Mouse (Mus musculus) large intestine, adult 2 months (tissue): ENCODE data around the gene Chid1. TPM values are rescaled to one million over a fixed set of nuclear protein-coding genes. Genes with fewer than 3 reads are reported as not detected.

Source experiments
- DNase-seq: peaks from one replicate; pipeline ENCODE4 v3.0.0-alpha.2; 2012; ENCODE audit warnings: low read depth, low spot score
- WGBS: fragments of 180-500 bp; shearing (Covaris S2); methylation state at CpG from one replicate; pipeline ENCODE4 v1.1.7; 2018; 5-methylcytosine and 5-hydroxymethylcytosine counted together
- polyA plus RNA-seq: library from polyadenylated mRNA; depleted of rRNA; stranded (reverse); fragments of >200 nt; gene quantifications from 2 replicates; pipeline ENCODE4 v1.2.3, GENCODE M21; 2012; rRNA removed

Chid1 gene
- 31.5 and 37.0 TPM in 2 replicates for polyA plus RNA-seq

- under 1% methylated on average over 46 of the region's 46 CpGs for WGBS
- peak; percentile 97 for DNase-seq
Observed at GRCm38 (mm10) chr7:141539556-141540311, at the start of gene Chid1. Gene Chid1, minus strand, starts transcription at chr7:141539857.

GRCm38 (mm10) chr7:141588890-141589289 lies 49.2 kb upstream of the Chid1 start:
- no peak for DNase-seq
- 74% methylated on average over 6 of the region's 6 CpGs for WGBS

GRCm38 (mm10) chr7:141585881-141586280 lies 46.2 kb upstream of the Chid1 start:
- 90% methylated on average over 1 of the region's 1 CpGs for WGBS
- DNase-seq = no peak

GRCm38 (mm10) chr7:141585288-141585687 lies 45.6 kb upstream of the Chid1 start:
- DNase-seq = no peak
- WGBS = 71% methylated on average over 4 of the region's 4 CpGs

GRCm38 (mm10) chr7:141584048-141584841 lies 44.6 kb upstream of the Chid1 start:
- DNase-seq = no peak
- 91% methylated on average over 5 of the region's 5 CpGs for WGBS

- no peak for DNase-seq
- 32% methylated on average over 7 of the region's 7 CpGs for WGBS
Observed at GRCm38 (mm10) chr7:141581323-141581722, 41.7 kb upstream of the Chid1 start.

- DNase-seq = no peak
- WGBS = 82% methylated on average over 2 of the region's 2 CpGs
Observed at GRCm38 (mm10) chr7:141578943-141579342, 39.3 kb upstream of the Chid1 start.

- WGBS = 98% methylated on average over 1 of the region's 1 CpGs
- no peak for DNase-seq
Observed at GRCm38 (mm10) chr7:141578511-141578910, 38.9 kb upstream of the Chid1 start.

GRCm38 (mm10) chr7:141577801-141578200 lies 38.1 kb upstream of the Chid1 start:
- DNase-seq = no peak
- WGBS = 49% methylated on average over 3 of the region's 3 CpGs

- 77% methylated on average over 3 of the region's 3 CpGs for WGBS
- no peak for DNase-seq
Observed at GRCm38 (mm10) chr7:141575481-141575880, 35.8 kb upstream of the Chid1 start.

- no peak for DNase-seq
Observed at GRCm38 (mm10) chr7:141574041-141574440, 34.4 kb upstream of the Chid1 start.

GRCm38 (mm10) chr7:141570625-141571295 lies 31.1 kb upstream of the Chid1 start:
- DNase-seq = no peak
- WGBS = 58% methylated on average over 4 of the region's 4 CpGs

More at GRCm38 (mm10) chr7:141574041-141574440, 34.4 kb upstream of the Chid1 start:
- 28% methylated on average over 3 of the region's 3 CpGs for WGBS

GRCm38 (mm10) chr7:141569916-141570315 lies 30.3 kb upstream of the Chid1 start:
- WGBS = 73% methylated on average over 3 of the region's 3 CpGs
- no peak for DNase-seq

- DNase-seq = no peak
- 65% methylated on average over 9 of the region's 9 CpGs for WGBS
Observed at GRCm38 (mm10) chr7:141569283-141569803, 29.7 kb upstream of the Chid1 start.

- no peak for DNase-seq
- 83% methylated on average over 7 of the region's 7 CpGs for WGBS
Observed at GRCm38 (mm10) chr7:141566587-141566986, 26.9 kb upstream of the Chid1 start.

GRCm38 (mm10) chr7:141564561-141564960 lies 24.9 kb upstream of the Chid1 start:
- no peak for DNase-seq
- 78% methylated on average over 7 of the region's 7 CpGs for WGBS

- WGBS = under 1% methylated on average over 21 of the region's 21 CpGs
- no peak for DNase-seq
Observed at GRCm38 (mm10) chr7:141562852-141563427, 23.3 kb upstream of the Chid1 start.

- WGBS = 3% methylated on average over 33 of the region's 33 CpGs
- DNase-seq = no peak
Observed at GRCm38 (mm10) chr7:141562421-141562851, 22.8 kb upstream of the Chid1 start.

- DNase-seq = peak; percentile 76
- under 1% methylated on average over 72 of the region's 72 CpGs for WGBS
Observed at GRCm38 (mm10) chr7:141561682-141562391, 22.2 kb upstream of the Chid1 start, which contains the start of gene Ap2a2. Gene Ap2a2, plus strand, starts transcription at chr7:141562173.
